Mouse (Mus musculus) mature B cell (primary cell): ENCODE results near the gene Arhgef33.

Experiments used
- in situ Hi-C: fragments of 300-500 bp; cut with MboI; formaldehyde crosslinking; loops from 2 replicates; pipeline ENCODE4 v1.14.3; 2019

Arhgef33 gene

DNA sequence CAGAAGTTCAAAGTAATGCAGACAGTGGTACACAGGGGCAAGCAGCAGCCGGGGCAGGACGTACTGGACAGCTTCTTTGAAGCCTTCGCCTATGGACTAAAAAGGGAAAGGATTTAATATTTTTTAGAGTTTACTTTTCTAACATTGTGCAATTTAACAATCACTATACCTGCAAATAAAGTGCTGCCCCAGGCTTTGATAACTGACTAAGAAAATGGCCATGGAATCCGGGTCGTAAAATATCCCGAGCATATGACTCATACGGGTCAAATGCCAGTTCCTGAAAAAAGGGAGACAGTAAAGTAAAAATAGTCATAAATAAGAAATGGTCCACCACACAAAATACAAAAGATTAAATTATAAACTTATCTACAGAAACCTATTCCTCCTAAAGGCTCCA, 138.2 kb downstream of the Arhgef33 start:
- in situ Hi-C loops: no loop called here

- in situ Hi-C loops: no loop called here
Observed at GRCm38 (mm10) chr17:80446470-80446869, 139.3 kb downstream of the Arhgef33 start.
